In the genomic region with DNA sequence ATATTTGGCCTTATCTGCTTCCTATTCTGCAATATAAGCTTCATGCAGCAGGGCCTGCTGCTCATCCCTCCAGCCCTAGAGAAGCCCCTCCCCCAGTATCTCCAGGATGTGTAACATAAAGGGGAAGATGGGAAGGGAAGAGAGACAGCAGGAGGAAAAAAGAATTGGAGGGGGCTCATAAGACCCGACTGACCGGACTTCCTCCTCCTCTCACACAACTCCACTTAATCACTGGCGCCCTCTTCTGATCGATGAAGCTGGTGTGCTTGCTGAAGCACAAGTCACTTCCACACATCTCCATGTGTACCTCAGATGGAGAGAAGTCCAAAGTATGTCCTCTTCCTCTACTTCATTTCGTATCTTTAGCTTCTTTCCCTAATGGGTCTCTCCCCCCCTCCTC, we compare ENCODE assay signal across 9 mouse cellular contexts.
A peak's percentile ranks its signal among the peaks of the same experiment; 100 is the strongest.
DNase-seq lines count a peak whose midpoint lies in the region; ATAC-seq and TF ChIP-seq lines count a peak whose summit lies in the region.
"Had no signal": no experiment of that assay in that cellular context is flagged by ENCODE, and none has a peak within 500 bp of the region (broad histone marks: within the 10 kb centered on the region; RNA-seq: fewer than 3 reads in every experiment).

No protein-coding gene starts in this region.

- 2% methylated on average over 5 of the region's 5 CpGs for WGBS in midbrain, embryonic 10.5 days
- 4% methylated on average over 5 of the region's 5 CpGs for WGBS in midbrain, embryonic 15.5 days

- DNase-seq in midbrain, embryonic 10.5 days (ENCODE audit: low spot score), result peak; percentile 53
- DNase-seq in adrenal gland, postnatal 14 days, result peak; percentile 50
- DNase-seq in embryo, embryonic 10.5 days (ENCODE audit: low spot score), result peak; percentile 88
- DNase-seq in layer of hippocampus, adult 2 months (ENCODE audit: low spot score in 2 of 2), result peak in 1 of 2 experiments; percentile 56
- peak; percentile 71 for DNase-seq in retina, embryonic 14.5 days (ENCODE audit: low spot score)
- no peak for DNase-seq in thymus, postnatal 0 days (ENCODE audit: low spot score)

- H3K4me3 ChIP-seq in midbrain, embryonic 10.5 days, result no peak overlapping the region
- H3K4me3 ChIP-seq in midbrain, embryonic 15.5 days, result no peak overlapping the region
- no peak overlapping the region for H3K4me3 ChIP-seq in layer of hippocampus, adult 2 months
- H3K4me3 ChIP-seq: limb, embryonic 15.5 days; stomach, embryonic 15.5 days had no signal

- H3K9me3 ChIP-seq in midbrain, embryonic 10.5 days (replicated peaks), result no peaks in the 10 kb centered on the region
- H3K9me3 ChIP-seq in midbrain, embryonic 15.5 days, result no peaks in the 10 kb centered on the region
- H3K9me3 ChIP-seq: limb, embryonic 15.5 days; stomach, embryonic 15.5 days had no signal

- peak; percentile 77 for TF ChIP-seq CTCF in layer of hippocampus, adult 2 months (conservative IDR thresholded peaks at IDR 0.05)

- H3K27me3 ChIP-seq in midbrain, embryonic 10.5 days (ENCODE audit: low read depth, poor library complexity, severe bottlenecking), result no peaks in the 10 kb centered on the region
- H3K27me3 ChIP-seq in midbrain, embryonic 15.5 days (replicated peaks), result no peaks in the 10 kb centered on the region
- H3K27me3 ChIP-seq: limb, embryonic 15.5 days; stomach, embryonic 15.5 days had no signal

- H3K27ac ChIP-seq in midbrain, embryonic 10.5 days (replicated peaks), result peak overlapping the region; percentile 63
- H3K27ac ChIP-seq in midbrain, embryonic 15.5 days, result no peak overlapping the region
- H3K27ac ChIP-seq in layer of hippocampus, adult 2 months, result no peak overlapping the region
- H3K27ac ChIP-seq: limb, embryonic 15.5 days; stomach, embryonic 15.5 days had no signal

- H3K4me1 ChIP-seq in midbrain, embryonic 10.5 days, result peaks cover 19% of the 10 kb centered on the region
- H3K4me1 ChIP-seq in midbrain, embryonic 15.5 days, result peaks cover 5% of the 10 kb centered on the region
- H3K4me1 ChIP-seq: limb, embryonic 15.5 days; stomach, embryonic 15.5 days had no signal

- no peak overlapping the region for H3K4me2 ChIP-seq in midbrain, embryonic 15.5 days
- H3K4me2 ChIP-seq: limb, embryonic 15.5 days; stomach, embryonic 15.5 days had no signal

- no peaks in the 10 kb centered on the region for H3K36me3 ChIP-seq in midbrain, embryonic 10.5 days
- no peaks in the 10 kb centered on the region for H3K36me3 ChIP-seq in midbrain, embryonic 15.5 days (replicated peaks)
- H3K36me3 ChIP-seq: limb, embryonic 15.5 days; stomach, embryonic 15.5 days had no signal

- H3K9ac ChIP-seq in midbrain, embryonic 15.5 days, result no peak overlapping the region
- H3K9ac ChIP-seq: limb, embryonic 15.5 days; stomach, embryonic 15.5 days had no signal

- ATAC-seq in midbrain, embryonic 15.5 days (replicated peaks), result no peak
